Mouse (Mus musculus) cortical plate, adult 2 months (tissue): Measurements from ENCODE around the gene Ephx4. TPM values are rescaled to one million over a fixed set of nuclear protein-coding genes. Genes with fewer than 3 reads are reported as not detected.
A peak's percentile ranks its signal among the peaks of the same experiment; 100 is the strongest.

Source experiments
- H3K27ac ChIP-seq: fragments of 200-500 bp; 2 replicates; pipeline ENCODE4 v1.5.1; 2012; ENCODE audit warnings: low read length, control low read depth, inconsistent platforms; ENCODE audit not compliant: insufficient read depth
- H3K4me1 ChIP-seq: fragments of 200-500 bp; 2 replicates; pipeline ENCODE4 v1.6.1; 2011; ENCODE audit warnings: low read length; ENCODE audit not compliant: control insufficient read depth, insufficient read depth
- H3K4me3 ChIP-seq: fragments of 200-500 bp; 2 replicates; pipeline ENCODE4 v1.5.1; 2011; ENCODE audit warnings: mild to moderate bottlenecking, low read length, control low read depth; ENCODE audit not compliant: insufficient read depth
- CTCF ChIP-seq: fragments of 200-500 bp; IDR thresholded peaks from 2 replicates; pipeline ENCODE4 v1.5.1; 2011; ENCODE audit warnings: mild to moderate bottlenecking, control low read depth, low read length; ENCODE audit not compliant: insufficient read depth; ENCODE audit errors: extremely low read depth
- POLR2A ChIP-seq: fragments of 200-500 bp; IDR thresholded peaks from 2 replicates; pipeline ENCODE4 v1.6.1; 2011; ENCODE audit warnings: mild to moderate bottlenecking, low read length, control low read depth; ENCODE audit not compliant: insufficient read depth; ENCODE audit errors: extremely low read depth
- polyA plus RNA-seq: library from polyadenylated mRNA; depleted of rRNA; stranded (reverse); fragments of >200 nt; gene quantifications from 2 replicates; pipeline ENCODE4 v1.2.3, GENCODE M21; 2012

The Ephx4 gene
- polyA plus RNA-seq, 1 experiment = 113 TPM

- Histone ChIP-seq H3K27ac (peak overlapping the region; percentile 96), H3K4me3 (no peak overlapping the region), H3K4me1 (peaks cover 11% of the 10 kb centered on the region)
- TF ChIP-seq POLR2A (no peak), CTCF (no peak)
These were observed 12.6 kb downstream of the Ephx4 start for GRCm38 (mm10) chr5:107415098-107415497.

- no peak overlapping the region for H3K4me3 ChIP-seq
- no peak overlapping the region for H3K27ac ChIP-seq
- TF ChIP-seq POLR2A (no peak), CTCF (no peak)
- H3K4me1 ChIP-seq = no peaks in the 10 kb centered on the region
These were observed 19.1 kb downstream of the Ephx4 start for GRCm38 (mm10) chr5:107421676-107422075.

- H3K4me3 ChIP-seq = no peak within 1 kb of the TSS
- no peak for TF ChIP-seq POLR2A
- TF ChIP-seq CTCF = no peak
- H3K27ac ChIP-seq = no peak within 1 kb of the TSS
- H3K4me1 ChIP-seq = peaks cover 2% of the 10 kb centered on the region; the same call in 1 of the 2 replicates
These were observed 28.7 kb downstream of the Ephx4 start, which contains the start of gene Lpcat2b for GRCm38 (mm10) chr5:107431249-107431648. Lpcat2b (plus strand) TSS chr5:107431549.

- Histone ChIP-seq H3K27ac (no peak overlapping the region), H3K4me1 (peaks cover 2% of the 10 kb centered on the region; the same call in 1 of the 2 replicates), H3K4me3 (no peak overlapping the region)
- no peak for TF ChIP-seq CTCF
- no peak for TF ChIP-seq POLR2A
These were observed 31.5 kb downstream of the Ephx4 start for GRCm38 (mm10) chr5:107434001-107434400.

GRCm38 (mm10) chr5:107436185-107436584, 33.6 kb downstream of the Ephx4 start:
- Histone ChIP-seq H3K4me1 (peaks cover 2% of the 10 kb centered on the region; the same call in 1 of the 2 replicates), H3K4me3 (no peak overlapping the region), H3K27ac (no peak overlapping the region)
- TF ChIP-seq CTCF = no peak
- no peak for TF ChIP-seq POLR2A

GRCm38 (mm10) chr5:107436587-107437209, 34.2 kb downstream of the Ephx4 start:
- TF ChIP-seq CTCF (no peak), POLR2A (no peak)
- Histone ChIP-seq H3K27ac (no peak overlapping the region), H3K4me1 (peaks cover 2% of the 10 kb centered on the region; the same call in 1 of the 2 replicates), H3K4me3 (peak overlapping the region; percentile 45; the same call in 1 of the 2 replicates)

- H3K27ac ChIP-seq = peak within 1 kb of the TSS; percentile 94
- TF ChIP-seq CTCF (no peak), POLR2A (peak; percentile 54; the same call in 1 of the 2 replicates)
These were observed 35.1 kb downstream of the Ephx4 start, which contains the start of gene Btbd8 for GRCm38 (mm10) chr5:107437464-107438281. Btbd8 (plus strand) TSS chr5:107437997.

GRCm38 (mm10) chr5:107438353-107438752, 35.8 kb downstream of the Ephx4 start:
- Histone ChIP-seq H3K27ac (peak overlapping the region; percentile 94; the same call in 1 of the 2 replicates), H3K4me3 (peak overlapping the region; percentile 45), H3K4me1 (peaks cover 2% of the 10 kb centered on the region; the same call in 1 of the 2 replicates)
- TF ChIP-seq POLR2A = no peak
- TF ChIP-seq CTCF = no peak

More at GRCm38 (mm10) chr5:107437464-107438281, 35.1 kb downstream of the Ephx4 start, which contains the start of gene Btbd8:
- Histone ChIP-seq H3K4me1 (peaks cover 2% of the 10 kb centered on the region; the same call in 1 of the 2 replicates), H3K4me3 (peak within 1 kb of the TSS; percentile 45)

- TF ChIP-seq CTCF (no peak), POLR2A (no peak)
- Histone ChIP-seq H3K4me3 (no peak overlapping the region), H3K27ac (no peak overlapping the region), H3K4me1 (peaks cover 2% of the 10 kb centered on the region; the same call in 1 of the 2 replicates)
These were observed 39.3 kb downstream of the Ephx4 start for GRCm38 (mm10) chr5:107441881-107442280.

GRCm38 (mm10) chr5:107444251-107444650, 41.7 kb downstream of the Ephx4 start:
- no peaks in the 10 kb centered on the region for H3K4me1 ChIP-seq
- H3K27ac ChIP-seq = no peak overlapping the region
- no peak overlapping the region for H3K4me3 ChIP-seq
- TF ChIP-seq POLR2A (no peak), CTCF (no peak)
